Mouse (Mus musculus): ENCODE data around the gene Ovol3.
"Not testable (repeated sequence)": the region's sequence is repeated elsewhere in the genome, so short reads cannot be mapped to it uniquely, and the experiment has no call there.

The Ovol3 gene

GRCm38 (mm10) chr7:30222205-30222604 lies 13.3 kb downstream of the Ovol3 start:
- no peak for DNase-seq

GRCm38 (mm10) chr7:30221433-30221832 lies 14.1 kb downstream of the Ovol3 start:
- DNase-seq, result no peak

- DNase-seq, result no peak
Observed at GRCm38 (mm10) chr7:30220008-30220356, 15.5 kb downstream of the Ovol3 start.

DNA sequence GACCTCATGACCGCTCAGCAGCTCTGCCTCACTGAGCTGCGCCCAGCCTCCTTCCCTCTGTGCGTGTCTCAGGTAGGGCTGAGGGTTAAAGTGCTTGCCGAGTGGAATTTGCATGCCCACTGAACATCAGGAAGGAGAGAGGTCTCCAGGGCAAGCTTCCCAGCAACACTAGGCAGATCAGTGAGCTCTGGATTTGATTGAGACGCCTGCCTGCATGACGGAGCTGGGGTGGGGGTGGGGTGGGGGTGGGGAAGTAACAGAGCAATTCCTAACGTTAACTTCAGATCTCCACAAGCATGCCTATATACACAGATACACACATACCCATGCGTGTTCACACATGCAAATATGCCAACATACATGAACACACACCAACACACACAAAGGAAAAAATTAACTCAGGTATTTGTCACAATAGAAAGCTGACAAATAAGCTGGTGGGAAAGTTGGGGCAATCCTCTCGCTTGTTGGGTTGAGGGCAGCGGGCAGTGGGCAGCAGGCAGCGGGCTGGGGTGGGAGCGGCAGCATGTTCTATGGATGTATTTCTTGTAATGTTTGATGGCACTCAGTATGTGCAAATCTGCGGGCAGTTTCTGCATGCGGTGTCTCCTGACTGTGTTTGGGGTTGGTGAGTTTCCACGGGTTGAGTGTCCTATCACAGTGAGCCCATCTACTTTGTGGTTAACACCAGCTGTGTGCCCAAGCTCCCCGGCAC lies 16.1 kb downstream of the Ovol3 start:
- DNase-seq, result no peak

DNA sequence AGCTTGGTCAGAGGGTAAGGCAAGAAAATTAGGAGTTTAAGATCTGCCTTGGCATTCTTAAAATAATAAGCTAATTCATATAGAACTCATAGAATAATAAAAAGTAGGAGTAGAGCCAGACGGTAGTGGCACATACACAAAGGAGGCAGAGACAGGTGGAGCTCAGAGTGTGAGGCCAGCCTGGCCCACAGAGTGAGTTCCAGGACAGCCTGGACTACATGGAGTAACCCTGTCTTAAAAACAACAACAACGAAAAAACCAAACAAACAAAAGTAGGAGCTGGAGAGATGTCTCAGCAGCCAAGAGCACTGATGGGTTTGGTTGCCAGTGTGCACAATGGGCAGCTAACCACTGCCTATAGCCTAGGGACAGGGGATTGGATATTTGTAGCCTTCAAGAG lies 18.2 kb downstream of the Ovol3 start:
- no peak for DNase-seq

- DNase-seq, result peak; percentile 83
Observed at GRCm38 (mm10) chr7:30216723-30217151, 18.8 kb downstream of the Ovol3 start.

GRCm38 (mm10) chr7:30215875-30216274 lies 19.6 kb downstream of the Ovol3 start:
- DNase-seq, result no peak

GRCm38 (mm10) chr7:30213881-30214280 lies 21.6 kb downstream of the Ovol3 start:
- DNase-seq, result no peak

- DNase-seq, result no peak
Observed at GRCm38 (mm10) chr7:30211025-30211424, 24.5 kb downstream of the Ovol3 start.

GRCm38 (mm10) chr7:30206364-30206763 lies 29.2 kb downstream of the Ovol3 start:
- DNase-seq, result not testable (repeated sequence)

- peak; percentile 78 for DNase-seq
Observed at GRCm38 (mm10) chr7:30205383-30205782, 30.1 kb downstream of the Ovol3 start.

GRCm38 (mm10) chr7:30204380-30204779 lies 31.1 kb downstream of the Ovol3 start:
- no peak for DNase-seq

DNA sequence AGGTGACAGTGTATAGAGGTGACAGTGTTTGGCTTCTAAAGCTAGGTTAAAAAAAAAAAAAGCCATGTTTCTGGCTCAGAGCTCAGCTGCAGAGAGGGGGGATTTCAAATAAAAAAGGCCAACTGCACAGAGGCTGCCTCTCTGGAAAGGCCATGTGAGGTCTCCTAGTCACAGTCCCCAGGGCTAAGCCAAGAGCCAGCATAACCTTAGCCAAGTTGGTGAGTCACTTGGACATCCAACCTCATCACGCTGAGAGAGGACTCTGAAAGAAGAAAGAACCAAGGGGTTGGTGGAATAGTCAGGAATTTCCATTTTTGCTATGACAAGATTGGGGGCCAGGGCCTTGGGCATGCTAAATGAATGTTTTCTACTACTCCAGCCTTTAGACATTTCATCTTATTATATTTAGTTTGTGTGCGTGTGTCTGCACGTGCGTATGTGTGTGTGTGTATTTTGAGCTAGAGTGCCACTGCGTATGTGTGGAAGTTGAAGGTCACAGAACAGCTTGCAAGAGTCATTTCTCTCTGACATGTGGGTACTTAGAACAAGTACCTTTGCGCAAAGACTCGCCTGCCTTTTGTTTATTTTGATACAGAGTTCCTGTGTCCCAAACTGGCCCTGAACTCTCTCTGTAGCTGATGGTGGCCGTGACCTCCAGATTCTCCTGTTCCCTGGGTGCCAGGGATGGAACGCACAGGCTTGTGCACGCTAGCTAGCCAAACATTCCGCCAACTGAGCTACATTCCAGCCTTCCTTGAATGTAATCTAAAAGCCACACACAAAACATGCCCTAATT lies 32.4 kb downstream of the Ovol3 start:
- peak; percentile 77 for DNase-seq

DNA sequence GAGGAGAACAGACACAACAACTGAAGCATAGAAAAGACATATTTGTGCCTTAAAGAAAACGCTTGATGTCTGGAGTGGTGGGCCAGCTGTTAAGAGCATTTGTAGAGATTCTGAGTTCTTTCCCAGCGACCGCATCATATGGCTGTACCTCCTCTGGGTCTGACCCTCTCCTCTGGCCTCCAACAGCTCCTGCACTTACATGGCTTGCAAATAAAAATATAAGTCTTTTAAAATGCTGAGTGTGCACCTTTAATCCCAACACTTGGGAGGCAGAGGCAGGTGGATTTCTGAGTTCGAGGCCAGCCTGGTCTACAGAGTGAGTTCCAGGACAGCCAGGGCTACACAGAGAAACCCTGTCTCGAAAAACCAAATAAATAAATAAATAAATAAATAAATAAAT lies 34.9 kb downstream of the Ovol3 start:
- not testable (repeated sequence) for DNase-seq

DNA sequence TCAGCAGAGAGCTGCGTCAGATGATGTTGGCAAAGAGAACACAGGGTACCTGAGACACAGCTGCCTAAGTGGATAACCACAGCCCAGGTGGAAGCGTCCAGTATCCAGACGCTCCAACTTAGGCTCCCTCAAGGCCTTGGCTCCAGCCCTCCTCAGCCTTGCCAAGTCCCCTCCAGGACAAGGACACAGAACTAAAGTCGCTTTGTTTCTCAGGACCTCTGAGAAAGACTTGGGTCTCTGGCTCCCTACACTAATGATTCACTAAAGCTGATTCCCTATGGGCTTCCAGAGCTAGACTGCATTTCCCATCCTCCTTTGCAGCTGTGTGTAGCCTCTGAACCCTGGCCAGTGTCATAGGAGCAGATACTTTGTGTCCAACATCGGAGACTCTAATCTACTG lies 35.3 kb downstream of the Ovol3 start:
- DNase-seq, result no peak

DNA sequence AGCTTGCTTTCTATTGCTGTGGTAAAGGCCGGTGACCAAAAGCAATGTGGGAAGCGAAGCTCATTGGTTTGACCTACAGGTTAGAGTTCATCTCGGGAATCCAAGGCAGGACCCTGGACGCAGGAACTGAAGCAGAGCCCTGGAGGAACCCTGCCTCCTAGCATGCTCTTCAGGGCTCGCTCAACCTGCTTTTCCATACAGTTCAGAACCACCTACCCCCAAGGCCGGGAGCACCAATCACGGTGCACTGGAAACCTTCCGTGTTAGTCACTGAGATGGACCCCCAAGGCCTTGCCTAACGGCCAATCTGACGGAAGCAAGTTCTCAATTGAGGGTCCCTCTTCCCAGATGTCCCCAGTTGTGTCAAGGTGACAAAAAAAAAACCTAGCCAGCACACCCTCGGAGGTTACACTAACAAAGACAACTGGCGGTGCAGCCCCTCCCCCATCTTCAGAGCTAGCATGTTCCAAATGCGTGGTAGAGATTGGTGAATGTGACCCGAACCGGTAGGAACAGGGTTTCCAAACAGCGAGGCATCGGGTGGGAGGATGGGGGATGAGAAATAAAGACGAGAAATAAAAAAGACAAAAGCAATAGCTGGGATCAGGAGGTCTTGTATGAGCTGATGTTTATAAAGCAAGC lies 35.9 kb downstream of the Ovol3 start:
- no peak for DNase-seq

GRCm38 (mm10) chr7:30198481-30198971 lies 37.0 kb downstream of the Ovol3 start, which contains the start of gene Capns1:
TSS of gene Capns1 (minus strand) at chr7:30198811.
- DNase-seq, result peak; percentile 74

DNA sequence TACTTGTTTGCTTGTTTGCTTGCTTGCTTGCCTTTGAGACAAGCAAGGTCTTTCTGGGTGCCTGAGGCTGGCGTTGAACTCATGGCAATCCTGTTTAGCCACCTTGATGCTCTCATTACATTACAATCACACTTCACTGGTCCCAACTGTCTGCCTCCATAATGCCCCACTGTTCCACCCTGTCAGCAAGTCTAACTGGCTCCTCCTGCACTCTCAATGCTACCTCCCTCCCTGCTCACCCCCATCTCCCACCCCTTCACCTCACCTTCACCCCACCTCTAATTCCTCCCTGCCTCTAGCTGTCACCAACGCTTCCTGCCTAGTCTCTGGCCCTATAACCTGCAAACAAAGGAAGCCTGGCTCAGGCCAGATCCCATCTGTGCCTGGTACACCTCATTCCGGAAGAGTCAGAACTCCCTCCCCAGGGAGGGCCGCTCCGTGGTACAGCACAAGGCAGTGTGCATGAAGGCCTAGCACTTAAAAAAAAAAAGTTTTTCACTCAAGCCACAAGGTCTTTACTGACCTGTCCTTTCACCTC lies 37.9 kb downstream of the Ovol3 start:
- DNase-seq, result no peak

- DNase-seq, result peak; percentile 55
Observed at GRCm38 (mm10) chr7:30196171-30196570, 39.4 kb downstream of the Ovol3 start.

DNA sequence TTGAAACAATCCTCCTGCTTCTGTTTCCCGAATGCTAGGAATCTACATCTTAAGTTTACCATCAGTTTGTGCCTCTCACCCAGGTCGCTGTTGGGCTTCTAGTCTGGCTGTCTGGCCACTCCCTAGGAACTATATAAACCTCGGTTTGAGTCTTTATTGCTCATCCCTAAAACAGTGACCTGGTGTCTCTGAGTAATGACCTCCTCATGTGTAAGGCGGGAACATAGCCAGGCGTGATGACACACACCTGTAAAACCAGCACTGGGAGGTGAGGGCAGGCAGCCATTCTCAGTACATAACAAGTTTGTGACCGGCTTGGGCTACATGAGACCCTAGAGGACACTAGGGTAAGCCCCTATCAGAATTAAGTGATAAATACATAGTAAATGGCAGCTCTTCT lies 40.1 kb downstream of the Ovol3 start:
- DNase-seq, result no peak

DNA sequence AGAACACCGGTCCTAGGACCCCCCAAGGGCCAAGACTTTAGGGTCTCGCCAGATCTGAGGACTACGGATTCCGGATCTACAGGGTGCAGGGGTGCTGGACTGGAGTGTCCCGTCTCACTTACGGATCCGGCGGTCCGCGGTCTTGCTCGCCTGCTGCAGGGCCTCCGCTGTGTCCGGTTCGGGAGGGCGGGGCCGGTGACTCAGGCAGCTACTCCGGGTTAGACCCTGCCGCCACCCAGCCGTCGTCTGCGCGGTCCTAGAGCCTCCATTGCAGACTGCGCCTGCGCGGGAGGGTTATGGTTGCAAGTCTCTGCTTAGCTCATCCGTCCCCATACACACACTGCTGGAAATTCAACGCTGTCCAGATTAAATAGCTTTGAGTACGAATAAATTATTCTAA lies 40.6 kb downstream of the Ovol3 start:
- DNase-seq, result peak; percentile 97

DNA sequence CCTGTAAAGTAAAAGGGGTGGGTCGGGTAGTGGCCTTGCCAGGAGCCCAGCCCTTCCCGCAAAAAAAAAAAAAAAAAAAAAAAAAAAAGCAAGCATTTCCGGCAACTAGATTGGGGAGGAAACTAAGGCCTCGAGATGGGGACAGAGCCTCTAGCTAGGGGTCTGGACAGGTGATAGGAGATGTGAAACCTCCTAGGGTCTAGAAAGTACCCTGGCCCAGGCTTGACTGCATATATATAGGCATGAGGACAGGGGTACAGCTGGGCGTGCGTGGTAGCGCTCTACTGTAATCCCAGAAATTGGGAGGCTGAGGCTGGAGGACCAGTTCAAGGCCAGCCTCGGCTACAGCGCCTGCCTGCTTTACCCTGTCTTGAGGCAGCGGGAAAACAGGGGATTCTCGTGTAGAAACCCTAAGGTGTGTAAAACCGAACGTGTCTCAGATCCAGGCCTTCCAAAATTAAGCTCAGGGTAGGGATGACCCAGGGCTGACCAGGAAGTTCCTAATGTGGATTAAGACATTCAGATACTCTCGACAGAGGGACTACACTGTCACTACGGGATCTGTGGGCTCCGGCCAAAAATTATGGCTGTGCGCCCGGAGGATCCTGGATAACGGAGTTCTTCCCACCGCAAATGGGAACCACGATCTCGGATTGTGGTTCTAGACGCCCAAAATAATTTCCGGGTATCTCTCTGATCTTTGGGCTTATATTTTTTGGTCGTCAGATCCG lies 41.3 kb downstream of the Ovol3 start:
- DNase-seq, result peak; percentile 75

Data from cerebellum, adult 9-11 months (tissue).